Mouse (Mus musculus): ENCODE measurements at regions not wholly inside any gene's neighbourhood (a gene's known extent, or its start where the extent isn't known, plus 50 kb on each side); places are given as distances from the start of the nearest gene placed in this dataset.

DNA sequence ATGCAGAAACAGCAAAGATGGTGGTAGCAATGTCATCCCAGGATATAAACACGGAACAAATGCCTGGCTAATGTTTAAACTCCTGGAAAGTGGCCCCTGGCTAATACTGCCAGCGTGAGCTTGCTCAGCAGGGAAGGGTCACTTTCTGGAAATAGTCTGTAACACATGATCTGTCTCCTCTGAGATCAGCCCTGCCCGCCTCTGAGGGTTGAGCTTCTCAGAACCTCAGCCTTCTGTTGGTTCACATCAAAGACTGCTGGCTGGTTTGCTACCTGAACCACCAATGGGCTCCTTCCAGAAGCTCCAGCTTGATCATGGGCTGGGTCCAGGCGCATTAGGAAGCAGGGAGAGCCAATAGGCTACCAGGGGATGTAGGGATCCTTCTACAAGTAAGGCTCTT lies 226.0 kb upstream of the Kazn start:
- no peak for ATAC-seq (replicated peaks; ENCODE audit: extremely low read depth, insufficient read depth, low FRiP score)
- no peak overlapping the region for H3K27ac ChIP-seq (ENCODE audit: low read length)
- no peak overlapping the region for H3K4me3 ChIP-seq (ENCODE audit: low read length)
- no peak overlapping the region for H3K9ac ChIP-seq (ENCODE audit: low read length)
- H3K4me1 ChIP-seq (ENCODE audit: control insufficient read depth, insufficient read depth, low read length): no peaks in the 10 kb centered on the region
- WGBS: 71% methylated on average over 4 of the region's 4 CpGs
- no peaks in the 10 kb centered on the region for H3K9me3 ChIP-seq (replicated peaks; ENCODE audit: control insufficient read depth, low read length)
- no peaks in the 10 kb centered on the region for H3K27me3 ChIP-seq (ENCODE audit: control insufficient read depth, insufficient read depth, low read length)
- no peak overlapping the region for H3K4me2 ChIP-seq (ENCODE audit: low read depth, low read length)
- H3K36me3 ChIP-seq (ENCODE audit: control insufficient read depth, insufficient read depth): no peaks in the 10 kb centered on the region

DNA sequence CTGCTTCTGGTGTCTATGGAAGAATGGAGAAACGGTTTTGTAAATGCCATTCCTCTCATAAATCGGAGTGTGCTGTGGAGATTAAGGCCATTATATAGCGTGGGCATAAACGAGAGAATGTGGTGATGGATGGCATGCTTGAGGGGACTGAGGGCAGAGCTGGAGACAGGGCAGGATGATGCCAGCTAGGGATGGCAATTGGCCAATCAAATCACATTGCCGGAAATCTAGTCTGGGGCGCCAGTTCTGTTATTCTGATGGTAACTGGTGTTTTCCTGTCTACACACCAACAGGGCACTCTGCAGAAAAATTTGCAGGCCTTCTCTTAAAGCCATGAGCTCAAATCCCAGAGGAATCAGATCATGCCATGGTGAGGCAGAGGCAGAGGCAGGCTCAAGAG lies 224.9 kb upstream of the Kazn start:
- ATAC-seq (replicated peaks; ENCODE audit: extremely low read depth, insufficient read depth, low FRiP score): no peak

DNA sequence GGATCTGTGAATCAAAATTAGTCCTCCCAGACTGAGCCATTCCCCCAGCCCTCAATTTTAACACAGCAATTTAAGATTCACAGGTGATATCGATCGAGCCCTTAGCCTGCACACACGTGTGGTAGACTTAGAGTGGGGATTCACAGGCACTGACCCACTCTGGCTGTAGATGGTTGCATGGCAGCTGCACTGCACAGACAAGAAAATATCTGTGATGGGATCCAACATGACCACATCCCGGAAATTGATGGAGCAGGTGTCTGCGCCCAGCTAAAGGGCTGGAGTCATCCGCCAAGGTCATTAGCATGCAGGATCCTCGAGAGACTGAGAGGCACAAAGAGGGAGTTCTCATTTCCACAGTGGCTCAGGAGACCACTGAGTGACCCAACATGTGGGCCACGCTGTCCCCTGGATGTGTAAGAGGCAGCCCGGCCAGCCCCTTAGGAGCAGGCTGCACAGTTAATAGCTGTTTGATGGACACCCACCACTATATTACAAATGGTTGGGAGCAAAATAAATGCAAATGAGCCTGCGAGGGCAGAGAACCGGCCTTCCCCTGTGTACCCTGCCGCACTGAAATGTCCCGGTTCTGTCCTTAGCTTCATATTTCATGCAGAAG lies 221.4 kb upstream of the Kazn start:
- 83% methylated on average over 13 of the region's 13 CpGs for WGBS
- Histone ChIP-seq H3K4me2 (ENCODE audit: low read depth, low read length) (no peak overlapping the region), H3K9me3 (replicated peaks; ENCODE audit: control insufficient read depth, low read length) (no peaks in the 10 kb centered on the region; the same call in 1 of the 2 replicates), H3K27ac (ENCODE audit: low read length) (no peak overlapping the region), H3K9ac (ENCODE audit: low read length) (no peak overlapping the region), H3K4me3 (ENCODE audit: low read length) (no peak overlapping the region), H3K36me3 (ENCODE audit: control insufficient read depth, insufficient read depth) (no peaks in the 10 kb centered on the region), H3K27me3 (ENCODE audit: control insufficient read depth, insufficient read depth, low read length) (no peaks in the 10 kb centered on the region), H3K4me1 (ENCODE audit: control insufficient read depth, insufficient read depth, low read length) (no peaks in the 10 kb centered on the region)
- no peak for ATAC-seq (replicated peaks; ENCODE audit: extremely low read depth, insufficient read depth, low FRiP score)

More for the DNA sequence above, 224.9 kb upstream of the Kazn start:
- H3K9me3 ChIP-seq (replicated peaks; ENCODE audit: control insufficient read depth, low read length): no peaks in the 10 kb centered on the region
- no peak overlapping the region for H3K4me3 ChIP-seq (ENCODE audit: low read length)
- no peaks in the 10 kb centered on the region for H3K4me1 ChIP-seq (ENCODE audit: control insufficient read depth, insufficient read depth, low read length)
- H3K9ac ChIP-seq (ENCODE audit: low read length): no peak overlapping the region
- H3K36me3 ChIP-seq (ENCODE audit: control insufficient read depth, insufficient read depth): no peaks in the 10 kb centered on the region
- H3K4me2 ChIP-seq (ENCODE audit: low read depth, low read length): no peak overlapping the region
- 83% methylated on average over 6 of the region's 6 CpGs for WGBS
- H3K27me3 ChIP-seq (ENCODE audit: control insufficient read depth, insufficient read depth, low read length): no peaks in the 10 kb centered on the region
- no peak overlapping the region for H3K27ac ChIP-seq (ENCODE audit: low read length)

DNA sequence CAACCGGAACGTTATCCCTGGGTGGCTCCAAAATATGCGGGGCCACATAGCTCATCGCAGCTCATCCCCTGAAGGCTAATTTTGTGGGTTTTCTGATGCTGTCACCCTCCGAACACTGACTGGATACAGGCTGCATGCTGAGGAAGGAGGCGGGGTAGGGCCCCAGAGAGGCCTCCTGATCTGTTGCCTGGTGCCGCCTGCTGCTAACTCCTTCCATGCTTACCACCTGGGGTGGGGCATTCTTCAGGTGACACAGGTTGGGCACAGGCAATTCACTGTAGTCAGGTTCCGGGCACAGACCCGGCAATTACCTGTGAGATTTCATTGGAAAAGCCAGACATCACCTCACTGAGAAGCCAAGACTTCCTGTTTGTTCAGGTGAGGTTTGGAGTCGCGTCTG lies 213.4 kb upstream of the Kazn start:
- Histone ChIP-seq H3K36me3 (ENCODE audit: control insufficient read depth, insufficient read depth) (no peaks in the 10 kb centered on the region), H3K4me3 (ENCODE audit: low read length) (no peak overlapping the region), H3K27me3 (ENCODE audit: control insufficient read depth, insufficient read depth, low read length) (peaks cover 7% of the 10 kb centered on the region), H3K9ac (ENCODE audit: low read length) (no peak overlapping the region), H3K4me1 (ENCODE audit: control insufficient read depth, insufficient read depth, low read length) (no peaks in the 10 kb centered on the region), H3K27ac (ENCODE audit: low read length) (no peak overlapping the region), H3K4me2 (ENCODE audit: low read depth, low read length) (no peak overlapping the region), H3K9me3 (replicated peaks; ENCODE audit: control insufficient read depth, low read length) (no peaks in the 10 kb centered on the region)
- WGBS: 48% methylated on average over 11 of the region's 11 CpGs
- ATAC-seq (replicated peaks; ENCODE audit: extremely low read depth, insufficient read depth, low FRiP score): no peak

DNA sequence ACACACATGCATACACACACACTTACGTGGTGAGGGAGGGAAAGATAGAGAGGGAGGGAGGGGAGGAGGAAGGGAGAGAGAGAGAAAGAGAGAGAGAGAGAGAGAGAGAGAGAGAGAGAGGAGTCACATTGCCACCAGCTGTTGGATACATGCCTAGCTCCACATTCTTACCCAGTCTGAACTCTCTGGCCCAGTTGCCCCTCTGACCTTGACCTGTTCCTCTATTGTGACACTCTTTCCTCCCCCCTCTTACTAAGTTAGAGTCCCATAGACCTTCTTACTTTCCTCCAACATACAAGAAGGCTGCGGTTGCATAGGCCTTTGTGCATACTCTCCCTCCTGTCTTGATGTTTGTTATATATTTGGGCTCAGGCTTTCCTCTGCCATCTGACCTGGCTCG lies 211.7 kb upstream of the Kazn start:
- H3K4me1 ChIP-seq (ENCODE audit: control insufficient read depth, insufficient read depth, low read length): no peaks in the 10 kb centered on the region
- no peak for ATAC-seq (replicated peaks; ENCODE audit: extremely low read depth, insufficient read depth, low FRiP score)
- no peak overlapping the region for H3K9ac ChIP-seq (ENCODE audit: low read length)
- H3K4me2 ChIP-seq (ENCODE audit: low read depth, low read length): no peak overlapping the region
- no peaks in the 10 kb centered on the region for H3K9me3 ChIP-seq (replicated peaks; ENCODE audit: control insufficient read depth, low read length)
- no peaks in the 10 kb centered on the region for H3K36me3 ChIP-seq (ENCODE audit: control insufficient read depth, insufficient read depth)
- H3K27me3 ChIP-seq (ENCODE audit: control insufficient read depth, insufficient read depth, low read length): peaks cover 7% of the 10 kb centered on the region
- H3K4me3 ChIP-seq (ENCODE audit: low read length): no peak overlapping the region
- 77% methylated on average over 3 of the region's 3 CpGs for WGBS
- H3K27ac ChIP-seq (ENCODE audit: low read length): no peak overlapping the region

DNA sequence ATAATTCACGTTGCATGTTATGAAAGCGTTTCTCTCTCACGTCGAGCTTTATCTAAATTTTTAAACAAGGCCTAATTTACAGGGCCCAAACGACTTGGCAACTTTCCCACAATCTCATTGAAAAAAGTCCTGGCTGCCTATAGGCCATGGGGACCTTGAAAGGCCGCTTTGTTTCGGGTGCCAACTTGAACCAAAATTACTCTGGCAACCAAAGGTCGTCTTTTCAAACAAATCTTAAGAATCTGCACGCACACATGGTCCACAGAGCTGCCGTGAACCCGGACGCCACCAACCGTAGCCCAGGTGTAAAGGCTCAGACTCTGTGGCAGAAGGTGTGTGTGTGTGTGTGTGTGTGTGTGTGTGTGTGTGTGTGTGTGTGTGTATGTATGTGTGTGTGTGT lies 210.5 kb upstream of the Kazn start:
- 66% methylated on average over 13 of the region's 13 CpGs for WGBS
- Histone ChIP-seq H3K36me3 (ENCODE audit: control insufficient read depth, insufficient read depth) (no peaks in the 10 kb centered on the region), H3K27ac (ENCODE audit: low read length) (no peak overlapping the region), H3K4me3 (ENCODE audit: low read length) (no peak overlapping the region), H3K4me2 (ENCODE audit: low read depth, low read length) (no peak overlapping the region), H3K4me1 (ENCODE audit: control insufficient read depth, insufficient read depth, low read length) (no peaks in the 10 kb centered on the region), H3K9me3 (replicated peaks; ENCODE audit: control insufficient read depth, low read length) (no peaks in the 10 kb centered on the region), H3K9ac (ENCODE audit: low read length) (no peak overlapping the region), H3K27me3 (ENCODE audit: control insufficient read depth, insufficient read depth, low read length) (peaks cover 7% of the 10 kb centered on the region)
- no peak for ATAC-seq (replicated peaks; ENCODE audit: extremely low read depth, insufficient read depth, low FRiP score)

DNA sequence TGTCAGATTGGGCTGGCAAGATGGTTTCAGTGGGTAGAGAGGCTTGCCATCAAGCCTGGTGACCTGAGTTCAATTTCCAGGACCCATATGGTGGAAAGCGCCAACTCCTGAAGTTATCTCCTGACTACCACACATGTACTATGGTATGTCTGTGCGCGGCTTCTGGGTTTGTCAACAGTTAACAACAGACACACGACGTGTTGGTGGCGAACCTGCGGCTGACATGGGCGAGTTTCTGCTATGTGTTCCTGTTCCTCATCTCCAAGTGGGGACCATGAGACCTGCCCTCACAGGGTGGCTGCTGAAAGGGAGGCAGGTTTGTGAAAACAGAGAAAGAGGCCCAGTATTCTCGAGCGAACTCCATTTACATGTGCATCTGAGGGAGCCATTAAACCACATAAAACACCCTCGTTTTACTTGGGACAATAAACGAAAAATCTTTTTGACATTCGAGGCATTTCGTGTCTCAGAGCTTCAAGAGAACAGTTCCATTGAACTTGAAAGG lies 210.0 kb upstream of the Kazn start:
- Histone ChIP-seq H3K9ac (ENCODE audit: low read length) (no peak overlapping the region), H3K4me1 (ENCODE audit: control insufficient read depth, insufficient read depth, low read length) (no peaks in the 10 kb centered on the region), H3K9me3 (replicated peaks; ENCODE audit: control insufficient read depth, low read length) (no peaks in the 10 kb centered on the region), H3K27me3 (ENCODE audit: control insufficient read depth, insufficient read depth, low read length) (peaks cover 7% of the 10 kb centered on the region), H3K27ac (ENCODE audit: low read length) (no peak overlapping the region), H3K36me3 (ENCODE audit: control insufficient read depth, insufficient read depth) (no peaks in the 10 kb centered on the region), H3K4me2 (ENCODE audit: low read depth, low read length) (no peak overlapping the region), H3K4me3 (ENCODE audit: low read length) (no peak overlapping the region)
- 74% methylated on average over 14 of the region's 14 CpGs for WGBS
- no peak for ATAC-seq (replicated peaks; ENCODE audit: extremely low read depth, insufficient read depth, low FRiP score)

DNA sequence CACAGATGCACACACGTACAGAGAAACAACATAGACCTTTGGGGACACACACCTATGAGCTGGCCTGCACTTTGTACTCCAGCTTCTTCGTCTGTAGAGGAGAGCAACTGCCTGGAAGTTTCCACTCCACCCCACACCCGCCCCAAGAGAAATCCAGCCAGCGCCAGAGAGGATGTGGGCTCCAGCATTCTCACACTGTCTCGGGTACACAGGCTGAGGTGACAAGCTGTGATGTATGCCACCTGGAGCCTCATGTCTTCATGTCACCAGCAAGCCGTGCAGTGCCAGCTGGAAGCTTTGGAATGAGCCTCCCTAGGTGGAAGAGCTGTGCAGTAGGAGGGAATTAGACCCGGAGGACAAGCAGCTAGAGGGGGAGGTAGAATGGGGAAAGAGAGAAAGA lies 208.3 kb upstream of the Kazn start:
- Histone ChIP-seq H3K36me3 (ENCODE audit: control insufficient read depth, insufficient read depth) (no peaks in the 10 kb centered on the region), H3K4me2 (ENCODE audit: low read depth, low read length) (no peak overlapping the region), H3K4me1 (ENCODE audit: control insufficient read depth, insufficient read depth, low read length) (no peaks in the 10 kb centered on the region), H3K9ac (ENCODE audit: low read length) (no peak overlapping the region), H3K27me3 (ENCODE audit: control insufficient read depth, insufficient read depth, low read length) (peaks cover 5% of the 10 kb centered on the region), H3K27ac (ENCODE audit: low read length) (no peak overlapping the region), H3K9me3 (replicated peaks; ENCODE audit: control insufficient read depth, low read length) (no peaks in the 10 kb centered on the region), H3K4me3 (ENCODE audit: low read length) (no peak overlapping the region)
- WGBS: 35% methylated on average over 7 of the region's 7 CpGs
- ATAC-seq (replicated peaks; ENCODE audit: extremely low read depth, insufficient read depth, low FRiP score): no peak

DNA sequence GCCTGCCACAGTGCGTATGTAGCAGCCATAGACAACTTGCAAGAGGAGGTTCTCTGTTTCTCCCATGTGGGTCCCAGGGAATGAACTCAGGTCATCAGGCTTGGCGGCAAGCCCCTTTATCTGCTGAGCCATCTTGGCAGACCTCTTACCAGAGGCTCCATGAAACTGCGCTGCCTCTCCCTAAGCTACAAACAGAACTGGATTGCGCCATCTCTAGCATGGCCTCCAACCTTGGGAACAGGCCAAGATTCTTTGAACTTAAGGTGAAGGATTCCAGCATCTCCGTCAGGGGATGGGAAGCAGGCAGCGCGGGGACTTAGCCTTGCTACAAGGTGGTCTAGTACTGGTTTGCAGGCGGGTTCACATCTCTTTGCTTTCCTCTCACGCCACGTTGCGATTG lies 201.8 kb upstream of the Kazn start:
- WGBS: 81% methylated on average over 11 of the region's 11 CpGs
- Histone ChIP-seq H3K4me2 (ENCODE audit: low read depth, low read length) (no peak overlapping the region), H3K9me3 (replicated peaks; ENCODE audit: control insufficient read depth, low read length) (no peaks in the 10 kb centered on the region), H3K4me1 (ENCODE audit: control insufficient read depth, insufficient read depth, low read length) (no peaks in the 10 kb centered on the region), H3K27me3 (ENCODE audit: control insufficient read depth, insufficient read depth, low read length) (no peaks in the 10 kb centered on the region), H3K9ac (ENCODE audit: low read length) (no peak overlapping the region), H3K4me3 (ENCODE audit: low read length) (no peak overlapping the region), H3K27ac (ENCODE audit: low read length) (no peak overlapping the region), H3K36me3 (ENCODE audit: control insufficient read depth, insufficient read depth) (no peaks in the 10 kb centered on the region)
- no peak for ATAC-seq (replicated peaks; ENCODE audit: extremely low read depth, insufficient read depth, low FRiP score)
